Mouse (Mus musculus) ES-E14 (cell line): Measurements from ENCODE around the gene Epha5.

ENCODE experiments used
- CHD2 ChIP-seq: IDR thresholded peaks from 2 replicates; pipeline ENCODE4 v1.6.1; 2014; ENCODE audit warnings: mild to moderate bottlenecking, low read depth, low read length, inconsistent platforms
- ZC3H11A ChIP-seq: IDR thresholded peaks from 2 replicates; pipeline ENCODE4 v1.6.1; 2012; ENCODE audit warnings: low read depth, mild to moderate bottlenecking, inconsistent platforms, low read length, borderline replicate concordance
- ZNF384 ChIP-seq: IDR thresholded peaks from 2 replicates; pipeline ENCODE4 v1.6.1; 2012; ENCODE audit warnings: low read depth, low read length, inconsistent platforms

GRCm38 (mm10) chr5:84193348-84193747, 223.8 kb downstream of the Epha5 start:
- TF ChIP-seq CHD2 (no peak), ZNF384 (no peak), ZC3H11A (no peak)
